Mouse (Mus musculus): ENCODE data around the gene Myh13. TPM values are rescaled to one million over a fixed set of nuclear protein-coding genes. Genes with fewer than 3 reads are reported as not detected.
A peak's percentile ranks its signal among the peaks of the same experiment; 100 is the strongest.

Gene Myh13
- polyA plus RNA-seq, 1 experiment from 2014 or later: not detected

- Histone ChIP-seq H3K27me3 (no peaks in the 10 kb centered on the region), H3K9me3 (no peaks in the 10 kb centered on the region), H3K4me3 (replicated peaks) (no peak overlapping the region), H3K4me1 (no peaks in the 10 kb centered on the region), H3K27ac (no peak overlapping the region), H3K36me3 (replicated peaks) (no peaks in the 10 kb centered on the region), H3K9ac (no peak overlapping the region), H3K4me2 (no peak overlapping the region)
- 85% methylated on average over 12 of the region's 12 CpGs for WGBS
- ATAC-seq (ENCODE audit: low FRiP score): no peak
Observed at GRCm38 (mm10) chr11:67364551-67364950, 43.1 kb downstream of the Myh13 start.

GRCm38 (mm10) chr11:67364986-67365721, 43.7 kb downstream of the Myh13 start:
- no peak for ATAC-seq (ENCODE audit: low FRiP score)
- WGBS: 96% methylated on average over 14 of the region's 14 CpGs

GRCm38 (mm10) chr11:67366936-67367335, 45.5 kb downstream of the Myh13 start:
- ATAC-seq (ENCODE audit: low FRiP score): no peak
- H3K9ac ChIP-seq: no peak overlapping the region
- H3K27me3 ChIP-seq: no peaks in the 10 kb centered on the region
- H3K4me2 ChIP-seq: no peak overlapping the region
- no peak overlapping the region for H3K4me3 ChIP-seq (replicated peaks)
- 60% methylated on average over 9 of the region's 9 CpGs for WGBS
- H3K27ac ChIP-seq: no peak overlapping the region
- no peaks in the 10 kb centered on the region for H3K9me3 ChIP-seq
- no peaks in the 10 kb centered on the region for H3K36me3 ChIP-seq (replicated peaks)
- H3K4me1 ChIP-seq: no peaks in the 10 kb centered on the region

More at GRCm38 (mm10) chr11:67364986-67365721, 43.7 kb downstream of the Myh13 start:
- H3K27ac ChIP-seq: no peak overlapping the region
- H3K9ac ChIP-seq: no peak overlapping the region
- no peaks in the 10 kb centered on the region for H3K36me3 ChIP-seq (replicated peaks)
- no peak overlapping the region for H3K4me2 ChIP-seq
- H3K9me3 ChIP-seq: no peaks in the 10 kb centered on the region
- H3K4me1 ChIP-seq: no peaks in the 10 kb centered on the region
- no peaks in the 10 kb centered on the region for H3K27me3 ChIP-seq
- H3K4me3 ChIP-seq (replicated peaks): no peak overlapping the region

- ATAC-seq (ENCODE audit: low FRiP score): 0 out of 2 replicates have a peak, but pooled peaks have one; percentile 36
- H3K4me1 ChIP-seq: no peaks in the 10 kb centered on the region
Observed at GRCm38 (mm10) chr11:67373333-67373732, 51.9 kb downstream of the Myh13 start.

GRCm38 (mm10) chr11:67376308-67376707, 54.9 kb downstream of the Myh13 start:
- Histone ChIP-seq H3K4me3 (replicated peaks) (no peak overlapping the region), H3K9ac (no peak overlapping the region), H3K27me3 (no peaks in the 10 kb centered on the region), H3K4me1 (peaks cover 16% of the 10 kb centered on the region), H3K27ac (no peak overlapping the region), H3K4me2 (no peak overlapping the region), H3K9me3 (no peaks in the 10 kb centered on the region), H3K36me3 (replicated peaks) (no peaks in the 10 kb centered on the region)
- no peak for ATAC-seq (ENCODE audit: low FRiP score)

More at GRCm38 (mm10) chr11:67373333-67373732, 51.9 kb downstream of the Myh13 start:
- H3K9ac ChIP-seq: no peak overlapping the region
- H3K36me3 ChIP-seq (replicated peaks): no peaks in the 10 kb centered on the region
- no peak overlapping the region for H3K4me3 ChIP-seq (replicated peaks)
- no peak overlapping the region for H3K4me2 ChIP-seq
- H3K27me3 ChIP-seq: no peaks in the 10 kb centered on the region
- no peaks in the 10 kb centered on the region for H3K9me3 ChIP-seq
- 55% methylated on average over 2 of the region's 2 CpGs for WGBS
- H3K27ac ChIP-seq: no peak overlapping the region

GRCm38 (mm10) chr11:67379703-67380510, 58.4 kb downstream of the Myh13 start:
- no peak for ATAC-seq (ENCODE audit: low FRiP score)
- Histone ChIP-seq H3K9ac (no peak overlapping the region), H3K27ac (no peak overlapping the region), H3K4me3 (replicated peaks) (no peak overlapping the region), H3K4me2 (no peak overlapping the region), H3K36me3 (replicated peaks) (no peaks in the 10 kb centered on the region), H3K9me3 (no peaks in the 10 kb centered on the region), H3K27me3 (no peaks in the 10 kb centered on the region), H3K4me1 (peaks cover 16% of the 10 kb centered on the region)
- WGBS: 25% methylated on average over 10 of the region's 10 CpGs

GRCm38 (mm10) chr11:67381833-67382232, 60.4 kb downstream of the Myh13 start:
- Histone ChIP-seq H3K4me2 (no peak overlapping the region), H3K9me3 (no peaks in the 10 kb centered on the region), H3K36me3 (replicated peaks) (no peaks in the 10 kb centered on the region), H3K27me3 (no peaks in the 10 kb centered on the region), H3K9ac (no peak overlapping the region), H3K4me3 (replicated peaks) (no peak overlapping the region), H3K27ac (no peak overlapping the region), H3K4me1 (peaks cover 18% of the 10 kb centered on the region)
- no peak for ATAC-seq (ENCODE audit: low FRiP score)
- 88% methylated on average over 4 of the region's 4 CpGs for WGBS

GRCm38 (mm10) chr11:67384653-67385052, 63.2 kb downstream of the Myh13 start:
- Histone ChIP-seq H3K36me3 (replicated peaks) (no peaks in the 10 kb centered on the region), H3K9me3 (no peaks in the 10 kb centered on the region), H3K4me3 (replicated peaks) (no peak overlapping the region), H3K4me2 (no peak overlapping the region), H3K4me1 (peaks cover 14% of the 10 kb centered on the region), H3K27ac (no peak overlapping the region), H3K27me3 (no peaks in the 10 kb centered on the region), H3K9ac (no peak overlapping the region)
- WGBS: 91% methylated on average over 7 of the region's 7 CpGs
- no peak for ATAC-seq (ENCODE audit: low FRiP score)

GRCm38 (mm10) chr11:67386815-67387415, 65.5 kb downstream of the Myh13 start:
- ATAC-seq (ENCODE audit: low FRiP score): no peak
- no peak overlapping the region for H3K27ac ChIP-seq
- H3K9me3 ChIP-seq: no peaks in the 10 kb centered on the region
- 28% methylated on average over 8 of the region's 8 CpGs for WGBS
- no peak overlapping the region for H3K9ac ChIP-seq
- H3K27me3 ChIP-seq: no peaks in the 10 kb centered on the region
- H3K4me1 ChIP-seq: peaks cover 5% of the 10 kb centered on the region; the same call in 1 of the 2 replicates
- H3K36me3 ChIP-seq (replicated peaks): no peaks in the 10 kb centered on the region
- no peak overlapping the region for H3K4me3 ChIP-seq (replicated peaks)
- no peak overlapping the region for H3K4me2 ChIP-seq

- Histone ChIP-seq H3K4me1 (peaks cover 5% of the 10 kb centered on the region; the same call in 1 of the 2 replicates), H3K9me3 (no peaks in the 10 kb centered on the region), H3K4me3 (replicated peaks) (no peak overlapping the region), H3K4me2 (no peak overlapping the region), H3K9ac (no peak overlapping the region), H3K27me3 (no peaks in the 10 kb centered on the region), H3K36me3 (replicated peaks) (no peaks in the 10 kb centered on the region), H3K27ac (no peak overlapping the region)
- no peak for ATAC-seq (ENCODE audit: low FRiP score)
- WGBS: 85% methylated on average over 3 of the region's 3 CpGs
Observed at GRCm38 (mm10) chr11:67390679-67391384, 69.4 kb downstream of the Myh13 start.

- no peak for ATAC-seq (ENCODE audit: low FRiP score)
- no peak overlapping the region for H3K27ac ChIP-seq
- H3K4me3 ChIP-seq (replicated peaks): no peak overlapping the region
- no peak overlapping the region for H3K9ac ChIP-seq
- no peaks in the 10 kb centered on the region for H3K27me3 ChIP-seq
- H3K4me1 ChIP-seq: no peaks in the 10 kb centered on the region
- 83% methylated on average over 3 of the region's 3 CpGs for WGBS
- H3K36me3 ChIP-seq (replicated peaks): no peaks in the 10 kb centered on the region
- no peaks in the 10 kb centered on the region for H3K9me3 ChIP-seq
- no peak overlapping the region for H3K4me2 ChIP-seq
Observed at GRCm38 (mm10) chr11:67392369-67392768, 70.9 kb downstream of the Myh13 start.

GRCm38 (mm10) chr11:67400956-67401355, 79.5 kb downstream of the Myh13 start:
- Histone ChIP-seq H3K4me3 (replicated peaks) (no peak overlapping the region), H3K27me3 (no peaks in the 10 kb centered on the region), H3K36me3 (replicated peaks) (no peaks in the 10 kb centered on the region), H3K4me2 (no peak overlapping the region), H3K9ac (no peak overlapping the region), H3K27ac (no peak overlapping the region), H3K4me1 (no peaks in the 10 kb centered on the region), H3K9me3 (no peaks in the 10 kb centered on the region)
- WGBS: 93% methylated on average over 5 of the region's 5 CpGs
- ATAC-seq (ENCODE audit: low FRiP score): no peak
